Mouse (Mus musculus): ENCODE measurements around the gene Usp17lb. TPM values are rescaled to one million over a fixed set of nuclear protein-coding genes. Genes with fewer than 3 reads are reported as not detected.

Gene Usp17lb
- polyA plus RNA-seq, 1 experiment from 2014 or later, result not detected

Other genes starting within 250 kb of the Usp17lb start
- gene Olfr655, start 240.8 kb downstream of the Usp17lb start, polyA plus RNA-seq (2016; fragmentation: Nextera tagmentation; extraction: Ambion mirVana), result not detected in 2 replicates
- not detected in 2 replicates for gene Olfr656, start 228.6 kb downstream of the Usp17lb start, polyA plus RNA-seq (2016; fragmentation: Nextera tagmentation; extraction: Ambion mirVana)
- gene Olfr657, start 217.8 kb downstream of the Usp17lb start, polyA plus RNA-seq (2016; fragmentation: Nextera tagmentation; extraction: Ambion mirVana), result not detected in 2 replicates
- gene Olfr658, start 195.3 kb downstream of the Usp17lb start, polyA plus RNA-seq (2016; fragmentation: Nextera tagmentation; extraction: Ambion mirVana), result not detected in 2 replicates
- not detected in 2 replicates for gene Olfr659, start 175.8 kb downstream of the Usp17lb start, polyA plus RNA-seq (2016; fragmentation: Nextera tagmentation; extraction: Ambion mirVana)
- not detected in 2 replicates for gene Olfr661, start 156.1 kb downstream of the Usp17lb start, polyA plus RNA-seq (2016; fragmentation: Nextera tagmentation; extraction: Ambion mirVana)
- not detected in 2 replicates for gene Usp17le, start 65.1 kb downstream of the Usp17lb start, polyA plus RNA-seq (2016; fragmentation: Nextera tagmentation; extraction: Ambion mirVana)
- not detected in 2 replicates for gene Usp17la, start 14.4 kb upstream of the Usp17lb start, polyA plus RNA-seq (2016; fragmentation: Nextera tagmentation; extraction: Ambion mirVana)
- not detected in 2 replicates for gene Olfr665, start 35.4 kb upstream of the Usp17lb start, polyA plus RNA-seq (2016; fragmentation: Nextera tagmentation; extraction: Ambion mirVana)
- gene Olfr666, start 53.3 kb upstream of the Usp17lb start, polyA plus RNA-seq (2016; fragmentation: Nextera tagmentation; extraction: Ambion mirVana), result not detected in 2 replicates
- not detected in 2 replicates for gene Olfr667, start 78.9 kb upstream of the Usp17lb start, polyA plus RNA-seq (2016; fragmentation: Nextera tagmentation; extraction: Ambion mirVana)
- gene Olfr668, start 85.5 kb upstream of the Usp17lb start, polyA plus RNA-seq (2016; fragmentation: Nextera tagmentation; extraction: Ambion mirVana), result not detected in 2 replicates
- gene Olfr669, start 91.6 kb upstream of the Usp17lb start, polyA plus RNA-seq (2016; fragmentation: Nextera tagmentation; extraction: Ambion mirVana), result not detected in 2 replicates
- not detected in 2 replicates for gene Olfr670, start 120.0 kb upstream of the Usp17lb start, polyA plus RNA-seq (2016; fragmentation: Nextera tagmentation; extraction: Ambion mirVana)
- not detected in 2 replicates for gene Olfr671, start 136.5 kb upstream of the Usp17lb start, polyA plus RNA-seq (2016; fragmentation: Nextera tagmentation; extraction: Ambion mirVana)
- gene Olfr672, start 159.4 kb upstream of the Usp17lb start, polyA plus RNA-seq (2016; fragmentation: Nextera tagmentation; extraction: Ambion mirVana), result not detected in 2 replicates
- not detected in 2 replicates for gene Olfr675, start 185.9 kb upstream of the Usp17lb start, polyA plus RNA-seq (2016; fragmentation: Nextera tagmentation; extraction: Ambion mirVana)
- gene Olfr676, start 190.1 kb upstream of the Usp17lb start, polyA plus RNA-seq (2016; fragmentation: Nextera tagmentation; extraction: Ambion mirVana), result not detected in 2 replicates
- gene Olfr677, start 208.8 kb upstream of the Usp17lb start, polyA plus RNA-seq (2016; fragmentation: Nextera tagmentation; extraction: Ambion mirVana), result not detected in 2 replicates
- not detected in 2 replicates for gene Olfr678, start 221.9 kb upstream of the Usp17lb start, polyA plus RNA-seq (2016; fragmentation: Nextera tagmentation; extraction: Ambion mirVana)
- gene Olfr679, start 238.6 kb upstream of the Usp17lb start, polyA plus RNA-seq (2016; fragmentation: Nextera tagmentation; extraction: Ambion mirVana), result not detected in 2 replicates

All from embryonic facial prominence, embryonic 12.5 days (tissue).